Mouse (Mus musculus) kidney, adult 2 months (tissue): ENCODE data around the gene Ankdd1b.

ENCODE experiments used
- CTCF ChIP-seq: fragments of 200-500 bp; conservative IDR thresholded peaks from 2 replicates; pipeline ENCODE4 v1.5.1; 2011; ENCODE audit warnings: low read depth, mild to moderate bottlenecking, control low read depth, low read length, moderate library complexity, mixed read lengths; ENCODE audit not compliant: insufficient read depth, insufficient read length
- POLR2A ChIP-seq: fragments of 200-500 bp; IDR thresholded peaks from one replicate; pipeline ENCODE4 v1.6.1; 2011; ENCODE audit warnings: low read depth, low read length, control low read depth

DNA sequence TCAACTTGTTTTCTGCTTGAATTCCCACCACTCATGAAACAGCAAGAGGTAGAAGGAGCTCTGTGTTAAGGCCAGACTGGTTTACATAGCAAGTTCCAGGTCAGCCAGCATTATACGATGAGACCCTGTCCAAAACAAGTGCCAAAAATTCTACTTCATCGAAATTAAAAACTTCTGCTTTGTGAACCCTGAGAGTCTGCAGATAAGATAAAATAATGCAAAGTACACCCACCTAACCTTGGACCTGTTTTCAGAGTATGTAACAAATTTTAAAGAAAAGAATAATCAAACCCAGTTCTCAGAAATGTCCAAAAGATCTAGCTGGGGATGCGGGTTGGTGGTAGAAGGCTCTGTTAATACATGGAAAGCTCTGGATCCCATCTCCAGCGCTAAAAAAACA, 12.4 kb downstream of the Ankdd1b start:
- TF ChIP-seq CTCF: no peak
- no peak for TF ChIP-seq POLR2A
